Comparison of ENCODE assay signal across 9 mouse cellular contexts in the genomic region with DNA sequence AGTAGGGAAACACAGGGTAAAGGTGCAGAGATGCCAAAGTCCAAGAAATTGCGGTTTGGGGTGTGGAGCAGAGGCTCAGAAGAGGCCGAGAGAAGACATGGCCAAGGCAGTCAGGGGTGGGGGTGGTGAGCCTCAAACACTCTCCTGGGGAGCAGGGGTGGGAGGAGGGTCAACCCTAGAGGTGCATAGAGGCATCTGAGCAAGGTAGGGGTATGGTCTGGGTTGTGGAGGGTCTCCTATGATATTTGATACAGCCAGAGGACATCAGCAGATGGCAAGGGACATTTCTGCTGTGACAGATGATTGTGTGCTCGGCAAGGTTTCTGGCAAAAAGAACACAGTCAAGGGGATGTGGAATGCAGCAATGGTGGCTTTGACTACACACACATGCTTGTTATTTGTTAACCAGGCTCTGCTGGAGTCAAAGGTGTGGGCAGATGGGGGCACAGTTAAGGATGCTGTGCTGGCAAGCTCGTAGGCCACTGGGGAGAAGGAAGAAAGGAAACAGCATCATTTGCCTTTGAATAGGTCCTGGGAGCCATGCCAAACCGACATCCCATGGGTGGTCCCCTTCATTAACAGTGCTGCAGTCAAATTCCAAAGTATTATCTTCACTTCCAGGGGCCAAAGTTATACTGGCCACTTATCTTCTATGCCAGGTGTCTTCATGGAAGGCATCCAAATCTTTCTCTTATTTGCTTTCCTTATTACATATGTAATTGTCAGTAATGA. TPM values are rescaled to one million over a fixed set of nuclear protein-coding genes. Genes with fewer than 3 reads are reported as not detected.
DNase-seq lines count a peak whose midpoint lies in the region; ATAC-seq lines count a peak whose summit lies in the region.
"Had no signal": no experiment of that assay in that cellular context is flagged by ENCODE, and none has a peak within 500 bp of the region (broad histone marks: within the 10 kb centered on the region; RNA-seq: fewer than 3 reads in every experiment).

No protein-coding gene starts in this region.

- no peak overlapping the region for H3K9ac ChIP-seq in neural tube, embryonic 15.5 days (replicated peaks)

- no peak overlapping the region for H3K4me3 ChIP-seq in neural tube, embryonic 15.5 days (replicated peaks)
- H3K4me3 ChIP-seq: erythroblast, embryonic 14.5 days had no signal

- H3K27ac ChIP-seq in neural tube, embryonic 15.5 days (replicated peaks): no peak overlapping the region

- 26% methylated on average over 5 of the region's 5 CpGs for WGBS in neural tube, embryonic 15.5 days

- no peak overlapping the region for H3K4me2 ChIP-seq in neural tube, embryonic 15.5 days

- peak; percentile 69; the same call in 1 of the 2 replicates for ATAC-seq in neural tube, embryonic 15.5 days (ENCODE audit: low FRiP score)

- intact Hi-C loops in left cerebral cortex, postnatal 14 days (cut with DNase I): no loop called here

- no peaks in the 10 kb centered on the region for H3K9me3 ChIP-seq in neural tube, embryonic 15.5 days (replicated peaks)

- H3K36me3 ChIP-seq in neural tube, embryonic 15.5 days: no peaks in the 10 kb centered on the region

- H3K27me3 ChIP-seq in neural tube, embryonic 15.5 days (replicated peaks): no peaks in the 10 kb centered on the region

- DNase-seq in adrenal gland, postnatal 14 days: peak; percentile 18
- no peak for DNase-seq in adrenal gland, adult 18-20 months (ENCODE audit: low spot score in 2 of 2)
- peak; percentile 48 for DNase-seq in retina, postnatal 1 day
- DNase-seq in retina, embryonic 14.5 days (ENCODE audit: low spot score): no peak
- peak; percentile 55 to 65 for DNase-seq in kidney, postnatal 4 days
- DNase-seq in left cerebral cortex, postnatal 14 days (ENCODE audit: low spot score in 2 of 2): no peak
- no peak for DNase-seq in layer of hippocampus, adult 9-10 months (ENCODE audit: low spot score)

- peaks cover 7% of the 10 kb centered on the region for H3K4me1 ChIP-seq in neural tube, embryonic 15.5 days

RNA-seq across cellular contexts. Expression of gene Acer3, which starts 2.4 kb away (rescaled TPM):
- 16.6 and 17.0 TPM in 2 replicates for total RNA-seq in adrenal gland, postnatal 14 days (2021)
- 10 to 100 TPM; 11.7 to 12.9 TPM for total RNA-seq in adrenal gland, adult 18-20 months (2021)
- 28.3 and 28.4 TPM in 2 replicates for polyA plus RNA-seq in neural tube, embryonic 15.5 days (2015; fragmentation: Nextera tagmentation; extraction: Ambion mirVana)
- 10 to 100 TPM; 17.2 to 17.5 TPM for total RNA-seq in left cerebral cortex, postnatal 14 days (2021)

RNA-seq across cellular contexts. Expression of gene Tsku, which starts 37.7 kb away (rescaled TPM):
- total RNA-seq in adrenal gland, postnatal 14 days (2021): 12.3 and 13.2 TPM in 2 replicates
- 10 to 100 TPM; 16.7 to 16.9 TPM for total RNA-seq in adrenal gland, adult 18-20 months (2021)
- polyA plus RNA-seq in neural tube, embryonic 15.5 days (2015; fragmentation: Nextera tagmentation; extraction: Ambion mirVana): 6.3 and 7.1 TPM in 2 replicates
- total RNA-seq in left cerebral cortex, postnatal 14 days (2021): 1 to 10 TPM; 4.4 to 4.5 TPM
- polyA plus RNA-seq: erythroblast, embryonic 14.5 days had no signal

Comparison
In these comparisons a context has a peak if more than half of its experiments do, and no peak if none do; other contexts are left out.
1. DNase-seq: peak in adrenal gland, postnatal 14 days (single experiment), retina, postnatal 1 day (single experiment) and kidney, postnatal 4 days (2 of 2); none in adrenal gland, adult 18-20 months (0 of 2), retina, embryonic 14.5 days (single experiment), left cerebral cortex, postnatal 14 days (0 of 2) and layer of hippocampus, adult 9-10 months (single experiment).